Mouse (Mus musculus): Measurements from ENCODE around the gene Hmx1. TPM values are rescaled to one million over a fixed set of nuclear protein-coding genes. Genes with fewer than 3 reads are reported as not detected.

Gene Hmx1
- total RNA-seq (2022) = not detected

DNA sequence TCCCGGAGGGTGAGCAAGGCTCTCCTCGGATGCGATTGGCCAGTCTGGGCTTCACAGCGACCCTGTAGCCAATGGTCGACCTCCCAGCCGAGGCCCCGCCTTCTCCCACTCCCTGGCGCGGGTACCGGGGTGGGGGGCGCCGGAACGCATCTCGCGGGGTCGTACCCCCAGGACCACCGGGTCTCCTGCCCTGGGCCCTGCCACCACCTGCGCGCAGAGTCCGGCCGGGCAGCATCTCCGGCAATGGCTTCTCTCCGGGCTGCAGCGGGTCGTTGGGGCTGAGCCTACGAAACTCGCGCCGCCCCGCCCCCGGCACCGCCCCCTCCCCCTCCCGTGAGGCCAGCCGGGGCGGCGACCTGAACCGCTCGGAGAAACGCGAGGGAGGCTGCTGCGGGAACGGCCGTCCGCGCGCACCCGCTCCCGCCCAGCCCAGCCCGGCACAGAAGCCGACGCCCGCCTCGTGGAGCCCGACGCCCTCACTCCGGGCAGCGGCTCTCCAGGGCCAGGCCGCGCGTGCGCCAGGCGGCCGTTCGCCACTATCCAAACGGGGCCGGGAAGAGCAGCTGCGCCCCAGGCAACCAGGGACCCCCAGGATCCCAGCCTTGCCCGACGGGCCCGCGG lies at the start of gene Hmx1:
Gene Hmx1, plus strand, starts transcription at position 618 of the 621 bp plus-strand sequence.
- DNase-seq (ENCODE audit: low spot score in 2 of 2) = no peak

DNA sequence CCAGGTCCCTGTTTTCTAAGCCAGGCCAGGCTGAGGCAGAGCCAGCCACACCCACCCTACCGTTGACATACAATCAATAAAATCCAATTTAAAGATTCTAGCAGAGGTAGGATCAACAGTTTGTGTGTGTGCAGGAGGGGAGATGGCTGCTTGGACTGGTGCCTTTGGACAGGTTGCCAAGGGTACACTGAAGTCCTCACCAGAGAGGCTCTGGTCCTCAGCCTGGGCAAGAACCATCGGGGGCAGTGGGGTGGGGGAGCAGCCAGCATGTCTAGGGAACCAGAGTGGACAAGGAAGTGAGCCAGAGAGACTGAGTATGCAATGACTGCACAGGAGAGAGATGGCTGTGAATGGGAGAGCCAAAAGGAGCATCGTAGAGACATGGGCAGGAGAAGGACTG lies 43.8 kb upstream of the Hmx1 start:
- DNase-seq (ENCODE audit: low spot score in 2 of 2) = no peak

DNA sequence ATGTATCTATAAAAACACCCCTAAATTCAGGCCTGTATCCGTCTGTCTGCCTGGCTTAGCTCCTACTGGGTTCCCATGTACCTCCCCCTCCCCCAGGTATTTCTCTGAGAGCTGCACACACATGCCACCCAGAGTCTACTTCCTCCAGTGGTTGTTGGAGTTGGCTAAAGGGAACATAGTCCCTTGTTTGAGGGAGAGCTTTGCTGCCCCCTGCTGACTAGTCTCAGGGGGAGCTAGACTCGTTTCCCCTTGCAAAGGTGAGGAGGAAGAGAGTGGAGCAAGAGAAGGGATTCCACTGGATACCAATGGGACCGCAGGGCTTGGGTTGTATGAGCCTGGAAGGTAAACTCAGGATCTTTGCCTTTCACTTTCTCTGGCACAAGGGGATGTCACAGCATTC lies 40.1 kb upstream of the Hmx1 start:
- peak; percentile 64 to 85 for DNase-seq (ENCODE audit: low spot score in 2 of 2)

DNA sequence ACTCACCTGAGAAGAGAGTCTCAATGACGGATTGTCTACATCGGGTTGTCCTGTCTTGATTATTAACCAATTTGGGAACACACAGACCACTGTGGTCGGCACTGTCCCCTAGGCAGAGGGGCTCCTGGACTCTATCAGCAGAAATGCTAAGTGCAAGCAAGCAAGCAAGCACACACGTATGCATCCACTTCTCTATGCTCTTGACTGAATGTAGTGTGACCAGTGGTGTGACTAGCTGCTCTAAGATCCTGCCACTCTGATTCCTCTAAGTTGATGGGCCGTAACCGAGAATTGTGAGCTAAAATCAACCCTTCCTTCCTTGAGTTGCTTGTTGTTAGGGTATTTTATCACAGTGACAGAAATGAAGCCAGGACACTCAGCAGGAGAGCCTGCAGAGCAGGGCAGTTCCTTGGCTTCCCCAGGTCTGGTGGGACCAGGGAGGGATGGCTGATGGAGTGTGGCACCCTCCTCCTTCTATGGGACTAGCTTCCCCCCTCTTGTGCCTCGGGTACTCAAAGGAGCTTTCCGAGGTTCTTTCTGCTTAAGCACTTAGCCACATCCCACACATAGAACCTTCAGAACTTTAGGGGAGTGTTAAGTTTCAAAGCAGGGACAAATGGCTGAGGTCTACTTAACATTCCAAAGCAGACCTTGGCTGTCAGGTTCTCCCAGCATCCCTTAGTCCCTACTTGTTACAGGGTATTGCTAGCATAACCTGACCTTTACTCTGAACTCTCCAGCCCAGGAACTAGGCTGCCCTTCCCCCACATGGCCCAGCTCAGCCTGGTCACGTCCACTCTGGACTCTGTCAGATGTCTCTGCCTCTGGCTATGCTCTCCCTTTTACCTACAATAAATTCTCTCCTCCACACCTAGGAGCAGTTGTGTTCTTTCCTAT lies 31.1 kb upstream of the Hmx1 start:
- DNase-seq (ENCODE audit: low spot score in 2 of 2) = no peak

DNA sequence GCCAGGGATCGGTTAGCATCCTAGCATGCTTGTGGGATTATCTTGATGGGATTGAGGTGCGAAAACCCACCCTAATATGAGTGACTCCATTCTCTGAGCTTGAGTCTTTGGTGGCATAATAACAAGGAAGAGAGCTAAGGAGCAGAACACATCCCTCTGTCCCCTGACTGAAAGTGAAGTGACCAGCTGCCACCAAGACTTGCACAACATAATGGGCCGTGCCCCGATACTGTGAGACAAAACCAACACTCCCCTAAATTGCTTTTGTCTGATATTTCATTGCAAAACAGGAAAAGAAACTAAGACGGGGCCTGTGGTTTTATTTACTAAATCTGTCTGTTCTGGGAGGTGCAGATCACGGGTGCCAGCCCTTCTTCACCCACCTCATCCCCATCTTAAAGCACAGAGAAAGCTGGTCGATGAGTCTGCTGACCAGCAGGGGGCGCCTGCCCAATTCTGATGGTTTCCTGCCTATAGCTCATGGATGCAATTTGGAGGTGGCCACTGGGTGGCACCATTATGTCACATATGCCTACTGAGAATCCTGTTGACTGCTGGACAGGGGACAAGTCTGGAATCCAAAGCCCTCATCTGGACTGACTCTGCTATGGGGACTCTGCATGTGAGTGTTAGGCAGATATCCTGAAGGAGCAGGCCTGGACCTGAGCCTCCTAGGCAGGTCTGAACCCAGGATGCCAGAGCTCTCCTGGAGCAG lies 27.2 kb upstream of the Hmx1 start:
- DNase-seq (ENCODE audit: low spot score in 2 of 2) = peak; percentile 89 to 97

DNA sequence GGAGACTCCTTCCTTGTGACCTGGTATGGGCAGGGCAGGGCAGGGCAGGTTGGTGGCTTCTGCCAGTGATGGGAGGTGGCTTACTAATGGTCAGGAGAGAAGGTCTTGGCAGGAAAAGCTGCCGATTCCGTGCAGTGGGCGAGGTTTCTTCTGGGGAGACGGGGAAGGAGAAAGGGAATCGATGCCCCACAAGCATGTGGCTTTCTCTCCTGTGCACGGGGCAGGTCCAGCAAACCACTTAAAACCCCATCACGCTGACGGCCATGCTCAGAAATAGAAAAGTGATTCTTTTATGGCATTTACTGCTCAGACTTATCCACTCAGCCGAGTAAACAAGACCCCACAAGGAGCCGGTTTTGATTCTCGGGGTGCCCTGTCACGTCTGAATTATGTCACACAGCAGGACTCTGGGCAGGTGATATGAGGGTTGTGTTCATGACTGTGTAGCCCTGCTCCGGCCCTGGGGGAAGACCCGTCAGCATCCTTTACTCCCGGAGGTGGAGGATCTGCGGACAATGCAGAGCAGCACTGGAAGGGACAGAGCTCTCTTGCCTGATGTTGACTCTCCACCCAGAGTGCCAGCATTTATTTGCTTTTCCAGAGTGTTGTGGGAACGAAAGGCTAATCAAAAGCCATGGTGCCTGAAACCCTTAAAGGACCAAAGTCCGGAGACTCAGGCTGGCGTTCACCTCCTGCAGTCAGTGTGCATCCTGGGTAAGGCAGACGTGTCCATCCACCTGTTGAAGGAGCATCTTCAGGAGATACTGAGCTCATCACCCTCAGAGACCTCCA lies 22.5 kb upstream of the Hmx1 start:
- no peak for DNase-seq (ENCODE audit: low spot score in 2 of 2)

DNA sequence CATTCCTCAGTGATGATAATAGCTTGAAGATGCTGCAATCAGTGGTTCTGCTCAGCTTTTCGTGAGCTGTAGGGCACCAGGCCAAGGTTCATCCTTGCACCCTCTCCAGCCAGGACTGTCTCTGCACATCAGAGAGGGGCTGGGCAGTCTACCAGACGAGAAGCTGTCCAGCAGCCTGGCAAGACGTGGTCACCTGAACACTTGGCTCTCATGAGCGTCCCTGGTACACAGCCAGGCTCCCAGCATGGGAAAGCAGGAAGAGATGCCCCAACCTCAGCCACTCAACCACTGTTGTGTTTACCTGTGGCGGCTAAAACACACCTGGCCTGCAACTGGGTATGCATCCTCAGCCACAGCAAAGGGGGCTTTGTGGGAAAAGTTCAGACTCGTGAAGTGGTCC lies 20.0 kb upstream of the Hmx1 start:
- no peak for DNase-seq (ENCODE audit: low spot score in 2 of 2)

DNA sequence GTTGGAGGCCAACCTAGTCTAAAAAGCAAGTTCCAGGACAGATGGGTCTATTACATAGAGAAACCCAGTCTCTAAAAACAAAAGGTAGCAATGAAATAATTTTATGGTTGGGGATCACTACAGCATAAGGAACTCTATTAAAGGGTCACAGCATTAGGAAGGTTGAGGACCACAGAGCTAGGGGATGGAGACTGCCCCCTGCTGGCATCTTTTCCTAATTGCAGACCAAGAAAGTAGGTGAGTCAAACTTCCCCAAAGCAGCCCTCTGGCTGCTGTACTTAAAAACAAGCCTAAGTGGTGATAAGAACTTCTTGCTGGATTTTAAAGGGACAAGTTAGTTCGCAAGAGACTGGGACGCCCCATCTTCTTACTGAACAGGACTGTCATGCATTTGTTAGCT lies 9.8 kb upstream of the Hmx1 start:
- DNase-seq (ENCODE audit: low spot score in 2 of 2) = no peak

DNA sequence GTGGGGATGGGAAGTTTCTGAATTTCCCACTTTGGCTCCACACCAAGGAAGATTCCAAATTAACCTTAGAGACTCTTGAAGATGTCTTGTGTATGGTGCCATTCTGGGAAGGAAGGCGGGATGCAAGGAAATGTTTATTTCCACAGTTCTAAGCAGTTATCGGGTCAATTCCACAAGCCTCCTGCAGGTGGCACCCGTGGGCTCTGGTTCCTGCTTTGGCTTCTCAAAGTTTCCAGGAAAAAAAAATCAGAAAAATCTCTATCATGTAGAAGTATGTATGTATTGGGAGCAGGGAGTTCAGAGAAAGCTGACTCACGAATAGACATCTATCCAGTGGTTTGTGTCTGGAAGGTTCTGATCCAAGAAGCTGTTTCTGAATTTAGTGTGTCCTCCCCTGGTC lies 9.1 kb upstream of the Hmx1 start:
- DNase-seq (ENCODE audit: low spot score in 2 of 2) = peak in 1 of 2 experiments; percentile 52

DNA sequence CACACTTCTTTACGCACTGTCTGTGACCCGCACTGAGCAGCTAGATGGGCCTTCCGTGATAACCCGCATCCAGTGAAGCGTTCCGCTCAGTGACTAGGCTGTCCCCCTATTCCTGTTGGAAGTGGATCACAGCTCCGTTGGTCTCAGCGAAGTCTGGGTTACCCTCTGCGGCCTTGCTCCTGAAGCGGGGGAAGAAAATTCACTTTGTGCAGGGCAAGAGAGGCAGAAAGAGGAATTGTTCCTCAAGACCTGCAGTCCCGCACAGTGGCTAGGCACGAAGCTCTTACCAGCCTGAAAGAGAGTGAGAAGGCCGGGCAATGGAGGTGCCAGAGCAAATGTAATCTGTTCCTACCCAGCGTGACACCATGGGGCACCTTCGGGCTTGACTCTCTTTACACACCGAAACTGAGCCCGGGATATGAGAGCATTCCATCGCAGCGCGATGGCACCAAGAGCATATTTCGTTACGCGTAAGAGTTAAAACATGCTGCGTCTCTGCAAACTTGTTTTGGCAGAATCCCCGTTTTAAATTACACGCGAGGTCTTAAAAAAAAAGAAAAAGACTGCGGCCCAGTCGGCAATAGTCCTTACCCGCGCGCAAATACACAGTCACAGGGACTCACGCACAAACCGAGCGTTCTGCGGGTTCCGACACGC lies 946 bp upstream of the Hmx1 start:
- DNase-seq (ENCODE audit: low spot score in 2 of 2) = no peak

DNA sequence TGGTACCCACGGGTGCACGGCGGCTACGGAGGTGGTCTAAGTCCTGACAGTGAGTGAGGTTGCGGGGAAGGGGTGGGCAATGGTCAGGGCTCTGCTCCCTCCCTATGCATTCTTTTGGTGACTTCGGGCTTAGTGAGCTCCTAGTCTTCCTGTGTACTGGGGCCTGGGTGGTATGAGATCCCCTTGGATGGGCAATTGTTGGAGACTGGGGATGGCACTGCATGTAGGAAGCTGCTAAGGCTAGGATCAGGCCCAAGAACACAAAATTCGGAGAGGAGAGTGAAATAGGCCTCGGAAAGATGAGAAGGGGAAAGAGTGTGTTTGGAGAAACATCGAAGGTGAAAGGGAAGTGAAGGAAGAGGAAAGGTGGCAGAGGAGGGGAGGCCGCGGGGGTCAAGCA lies 533 bp downstream of the Hmx1 start:
- no peak for DNase-seq (ENCODE audit: low spot score in 2 of 2)

DNA sequence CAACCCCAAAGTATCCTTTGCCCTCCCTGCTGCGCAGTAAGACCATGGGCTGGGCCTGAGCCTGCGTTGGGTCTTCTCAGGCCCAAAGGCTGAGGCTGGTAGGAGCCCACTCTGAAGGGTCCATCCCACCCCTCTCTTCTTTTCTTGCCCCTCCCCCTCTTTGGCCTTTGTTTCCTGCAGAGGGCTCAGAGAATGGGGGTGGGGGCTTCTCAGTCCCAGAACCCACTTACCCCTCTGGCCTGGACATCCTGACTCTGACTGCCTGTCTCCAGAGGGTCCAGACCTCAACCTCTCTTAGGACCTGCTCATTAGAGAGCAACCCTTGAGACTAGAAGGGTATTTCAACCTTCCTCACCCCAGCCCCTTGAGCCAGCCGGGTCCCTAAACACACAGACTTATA lies 1.0 kb downstream of the Hmx1 start:
- no peak for DNase-seq (ENCODE audit: low spot score in 2 of 2)

DNA sequence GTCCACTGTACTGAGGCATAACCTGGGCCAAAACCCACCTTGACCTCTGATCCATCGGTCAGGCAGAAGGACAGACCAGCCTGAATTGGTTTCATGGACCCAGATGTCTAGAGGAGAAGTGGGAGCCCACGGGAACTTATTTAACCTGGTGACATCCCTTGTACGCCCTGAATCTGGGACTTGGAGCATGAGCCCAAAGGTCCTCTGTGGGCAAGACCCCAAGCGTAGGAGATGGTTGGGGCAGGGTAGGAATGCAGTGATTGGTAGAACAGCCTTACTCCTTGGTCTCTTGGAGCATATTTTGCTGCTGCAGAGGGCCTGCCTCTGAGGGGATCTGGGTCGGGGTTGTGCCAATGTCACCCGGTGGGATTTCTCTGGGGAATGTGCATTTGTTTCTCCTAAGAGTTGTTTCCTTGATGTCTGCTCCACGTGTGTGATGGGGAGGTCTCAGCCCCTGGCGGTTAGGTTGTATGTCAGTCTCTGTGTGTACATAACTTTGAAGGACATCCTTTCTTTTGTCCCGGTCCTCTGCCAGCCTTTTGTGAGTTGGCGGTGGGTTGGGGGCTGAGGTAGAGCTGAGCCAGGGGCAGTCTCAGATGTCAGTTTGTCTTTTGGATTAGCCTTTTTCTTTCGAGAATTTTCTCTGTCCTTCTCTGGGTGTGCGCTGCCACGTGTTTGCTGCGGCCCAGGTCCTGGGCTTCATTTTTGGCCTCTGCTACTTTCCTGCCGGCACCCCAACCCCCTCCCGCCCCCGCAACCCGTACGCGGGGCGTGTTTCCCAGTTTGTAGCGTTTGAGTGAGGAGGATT lies 2.1 kb downstream of the Hmx1 start:
- DNase-seq (ENCODE audit: low spot score in 2 of 2) = no peak

DNA sequence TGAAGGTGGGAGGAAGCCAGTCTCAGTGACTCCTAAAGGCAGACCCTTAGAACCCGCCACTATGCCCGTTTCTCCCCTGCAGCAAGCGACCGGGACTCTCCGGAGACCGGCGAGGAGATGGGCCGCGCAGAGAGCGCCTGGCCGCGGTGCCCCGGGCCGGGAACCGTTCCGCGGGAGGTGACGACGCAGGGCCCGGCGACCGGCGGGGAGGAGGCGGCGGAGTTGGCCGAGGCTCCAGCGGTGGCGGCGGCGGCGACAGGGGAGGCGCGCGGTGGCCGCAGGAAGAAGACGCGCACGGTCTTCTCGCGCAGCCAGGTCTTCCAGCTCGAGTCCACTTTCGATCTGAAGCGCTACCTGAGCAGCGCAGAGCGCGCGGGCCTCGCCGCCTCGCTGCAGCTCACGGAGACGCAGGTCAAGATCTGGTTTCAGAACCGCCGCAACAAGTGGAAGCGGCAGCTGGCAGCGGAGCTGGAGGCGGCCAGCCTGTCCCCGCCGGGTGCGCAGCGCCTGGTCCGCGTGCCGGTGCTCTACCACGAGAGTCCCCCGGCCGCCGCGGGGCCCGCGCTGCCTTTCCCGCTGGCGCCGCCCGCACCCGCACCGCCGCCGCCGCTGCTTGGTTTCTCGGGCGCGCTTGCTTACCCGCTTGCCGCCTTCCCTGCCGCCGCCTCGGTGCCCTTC lies 2.9 kb downstream of the Hmx1 start:
- no peak for DNase-seq (ENCODE audit: low spot score in 2 of 2)

DNA sequence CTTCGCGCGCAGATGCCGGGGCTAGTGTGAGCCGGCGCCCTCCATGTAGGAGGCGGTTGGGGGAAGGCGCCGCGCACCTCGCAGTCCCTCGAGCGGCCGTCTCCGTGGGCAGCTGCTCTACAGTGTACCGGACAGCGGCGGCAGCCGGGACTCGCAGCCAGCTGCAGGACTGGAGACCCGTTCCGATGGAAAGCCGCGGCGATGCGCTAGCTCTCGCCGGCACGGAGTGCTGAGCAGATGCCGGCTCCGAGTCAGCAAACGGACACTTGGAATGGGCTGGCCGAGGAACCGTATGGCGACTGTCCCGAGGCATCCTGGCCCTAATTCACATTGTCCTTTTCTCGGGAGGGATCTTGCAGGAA lies 3.4 kb downstream of the Hmx1 start:
- DNase-seq (ENCODE audit: low spot score in 2 of 2) = no peak

DNA sequence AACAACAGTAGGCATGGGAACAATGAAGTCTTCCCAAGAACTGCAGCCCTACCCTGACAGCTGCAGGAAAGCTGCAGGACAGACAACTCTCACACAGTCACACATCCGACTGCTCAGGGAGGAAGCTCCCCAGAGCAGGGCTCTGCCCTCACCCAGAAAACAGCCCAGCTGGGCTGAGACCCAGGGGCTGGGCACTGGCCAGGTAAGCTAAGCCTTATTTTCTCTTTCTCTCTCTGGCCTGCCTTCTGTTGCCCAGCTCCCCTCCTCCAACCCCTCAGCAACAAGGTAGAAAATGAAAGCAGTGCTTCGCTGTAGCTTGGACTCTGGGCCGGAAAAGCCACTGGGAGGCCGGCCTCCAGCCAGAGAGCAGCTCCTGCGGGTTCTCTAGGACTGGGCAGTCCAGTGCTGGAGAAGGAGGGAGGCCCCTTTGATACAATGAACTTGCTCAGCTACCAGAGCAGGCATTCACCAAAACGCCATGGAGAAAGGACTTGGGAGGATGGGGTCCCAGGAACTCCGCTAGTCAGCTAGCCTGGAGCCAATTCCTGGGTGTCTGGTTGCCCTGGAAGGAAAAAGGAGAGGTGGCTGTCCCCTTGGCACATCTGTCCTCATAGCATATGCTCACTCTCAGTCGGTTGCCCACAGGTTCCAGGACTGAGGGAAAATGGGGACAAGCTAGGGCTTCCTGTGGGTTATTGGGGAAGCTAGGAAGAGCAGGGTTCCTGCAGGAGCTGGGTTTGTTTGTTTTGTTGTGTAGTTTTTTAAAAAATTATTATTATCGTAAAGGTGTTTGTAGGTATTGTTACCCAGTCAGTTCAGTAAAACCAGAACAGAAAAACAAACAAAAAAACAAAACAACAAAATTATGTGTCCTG lies 6.9 kb downstream of the Hmx1 start:
- no peak for DNase-seq (ENCODE audit: low spot score in 2 of 2)

DNA sequence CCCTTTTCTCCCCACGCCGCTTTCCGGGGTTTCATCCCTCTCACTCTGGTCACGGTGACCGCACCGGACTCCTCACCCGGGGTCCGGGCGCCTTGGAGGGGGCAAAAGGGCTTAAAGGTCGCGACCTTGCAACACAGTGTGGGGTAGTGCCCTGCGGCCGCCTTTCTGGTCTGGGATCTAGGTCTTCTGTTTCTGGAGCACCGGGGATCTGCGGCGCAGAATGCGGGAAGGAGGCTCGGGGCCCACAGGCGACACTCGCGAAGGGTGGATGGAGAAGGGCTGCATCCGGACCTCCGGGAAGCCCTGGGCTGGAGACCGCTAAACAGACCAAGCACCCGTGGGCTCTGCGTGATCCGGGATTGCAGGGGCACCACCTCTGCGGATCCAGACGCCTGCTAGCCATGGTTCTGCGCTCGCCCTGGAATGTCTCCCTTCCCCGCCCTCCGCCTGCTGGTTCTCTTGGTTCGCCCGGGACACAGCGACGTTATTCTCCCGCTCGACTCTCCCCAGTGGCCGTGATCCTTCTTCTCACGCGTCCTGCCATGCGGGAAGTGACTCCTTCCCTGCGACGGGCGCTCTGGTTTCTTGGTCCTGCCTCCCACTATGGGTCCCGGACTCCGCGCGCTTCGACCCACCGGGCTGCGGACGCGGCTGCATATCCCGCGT lies 8.2 kb downstream of the Hmx1 start:
- no peak for DNase-seq (ENCODE audit: low spot score in 2 of 2)

DNA sequence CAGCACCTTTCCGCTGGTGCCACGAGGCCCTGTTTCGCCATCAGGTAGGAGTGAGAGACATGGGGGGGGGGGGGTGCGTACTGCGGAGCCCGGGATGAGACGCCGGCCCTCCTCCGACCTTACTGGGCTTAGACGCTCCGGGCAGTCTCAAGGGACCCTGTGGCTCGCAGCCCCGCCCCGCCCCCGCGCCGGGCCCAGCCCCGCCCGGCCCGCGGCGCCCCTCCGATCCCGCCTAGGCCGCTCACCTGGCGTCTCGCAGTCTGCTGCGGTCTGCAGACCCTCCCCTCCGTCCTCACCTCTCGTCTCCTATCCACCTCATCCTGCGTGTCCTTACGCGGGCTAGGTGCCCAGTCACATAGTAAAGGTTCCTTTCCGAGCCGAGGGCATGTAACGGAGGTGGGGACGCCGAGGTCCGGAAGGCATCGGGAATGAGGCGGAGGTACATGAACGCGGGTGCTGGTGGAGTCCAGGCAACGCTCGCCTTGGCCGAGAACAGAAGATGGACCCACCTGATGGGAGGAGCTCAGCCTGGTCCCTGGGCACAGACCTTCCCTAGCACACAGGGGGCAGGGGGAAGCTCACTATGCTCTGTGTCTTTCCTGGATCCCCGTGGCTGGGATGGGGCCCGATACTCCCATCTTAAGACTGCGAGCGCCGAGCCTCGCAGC lies 8.9 kb downstream of the Hmx1 start:
- no peak for DNase-seq (ENCODE audit: low spot score in 2 of 2)

Measured in layer of hippocampus, adult 8-10 months (tissue).